Mouse (Mus musculus) mammary gland, adult 2 months (tissue): Measurements from ENCODE around the gene Ndufa13. TPM values are rescaled to one million over a fixed set of nuclear protein-coding genes. Genes with fewer than 3 reads are reported as not detected.

Source experiments
- polyA plus RNA-seq: library from polyadenylated mRNA; depleted of rRNA; stranded (reverse); fragments of >200 nt; gene quantifications from 2 replicates; pipeline ENCODE4 v1.2.3, GENCODE M21; 2012; ENCODE audit warnings: low replicate concordance; rRNA removed

The Ndufa13 gene
- polyA plus RNA-seq, result 129 and 145 TPM in 2 replicates

DNA sequence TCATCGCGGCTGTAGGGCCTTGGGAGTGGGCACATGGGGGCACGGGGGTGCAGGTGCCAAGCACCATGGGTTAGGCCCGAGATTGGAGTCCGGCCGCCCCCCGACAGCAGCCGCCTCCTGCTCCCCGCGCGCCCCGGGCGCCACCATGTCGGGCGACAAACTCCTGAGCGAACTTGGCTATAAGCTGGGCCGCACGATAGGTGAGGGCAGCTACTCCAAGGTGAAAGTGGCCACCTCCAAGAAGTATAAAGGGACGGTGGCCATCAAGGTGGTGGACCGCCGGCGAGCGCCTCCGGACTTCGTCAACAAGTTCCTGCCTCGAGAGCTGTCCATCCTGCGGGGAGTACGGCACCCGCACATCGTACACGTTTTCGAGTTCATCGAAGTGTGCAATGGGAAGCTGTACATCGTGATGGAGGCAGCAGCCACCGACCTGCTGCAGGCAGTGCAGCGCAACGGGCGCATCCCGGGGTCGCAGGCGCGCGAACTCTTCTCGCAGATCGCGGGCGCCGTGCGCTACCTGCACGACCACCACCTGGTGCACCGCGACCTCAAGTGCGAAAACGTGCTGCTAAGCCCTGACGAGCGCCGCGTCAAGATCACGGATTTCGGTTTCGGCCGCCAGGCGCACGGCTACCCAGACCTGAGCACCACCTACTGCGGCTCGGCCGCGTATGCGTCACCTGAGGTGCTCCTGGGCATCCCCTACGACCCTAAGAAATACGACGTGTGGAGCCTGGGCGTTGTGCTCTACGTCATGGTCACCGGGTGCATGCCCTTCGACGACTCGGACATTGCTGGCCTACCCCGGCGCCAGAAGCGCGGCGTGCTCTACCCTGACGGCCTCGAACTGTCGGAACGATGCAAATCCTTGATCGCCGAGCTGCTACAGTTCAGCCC lies at the start of gene Ndufa13, which contains the start of the genes Tssk6 and Yjefn3:
TSS of gene Ndufa13 (minus strand) at position 396 of the 900 bp plus-strand sequence.
TSS of gene Tssk6 (plus strand) at position 22 of the 900 bp plus-strand sequence.
TSS of gene Yjefn3 (minus strand) at position 550 of the 900 bp plus-strand sequence.

DNA sequence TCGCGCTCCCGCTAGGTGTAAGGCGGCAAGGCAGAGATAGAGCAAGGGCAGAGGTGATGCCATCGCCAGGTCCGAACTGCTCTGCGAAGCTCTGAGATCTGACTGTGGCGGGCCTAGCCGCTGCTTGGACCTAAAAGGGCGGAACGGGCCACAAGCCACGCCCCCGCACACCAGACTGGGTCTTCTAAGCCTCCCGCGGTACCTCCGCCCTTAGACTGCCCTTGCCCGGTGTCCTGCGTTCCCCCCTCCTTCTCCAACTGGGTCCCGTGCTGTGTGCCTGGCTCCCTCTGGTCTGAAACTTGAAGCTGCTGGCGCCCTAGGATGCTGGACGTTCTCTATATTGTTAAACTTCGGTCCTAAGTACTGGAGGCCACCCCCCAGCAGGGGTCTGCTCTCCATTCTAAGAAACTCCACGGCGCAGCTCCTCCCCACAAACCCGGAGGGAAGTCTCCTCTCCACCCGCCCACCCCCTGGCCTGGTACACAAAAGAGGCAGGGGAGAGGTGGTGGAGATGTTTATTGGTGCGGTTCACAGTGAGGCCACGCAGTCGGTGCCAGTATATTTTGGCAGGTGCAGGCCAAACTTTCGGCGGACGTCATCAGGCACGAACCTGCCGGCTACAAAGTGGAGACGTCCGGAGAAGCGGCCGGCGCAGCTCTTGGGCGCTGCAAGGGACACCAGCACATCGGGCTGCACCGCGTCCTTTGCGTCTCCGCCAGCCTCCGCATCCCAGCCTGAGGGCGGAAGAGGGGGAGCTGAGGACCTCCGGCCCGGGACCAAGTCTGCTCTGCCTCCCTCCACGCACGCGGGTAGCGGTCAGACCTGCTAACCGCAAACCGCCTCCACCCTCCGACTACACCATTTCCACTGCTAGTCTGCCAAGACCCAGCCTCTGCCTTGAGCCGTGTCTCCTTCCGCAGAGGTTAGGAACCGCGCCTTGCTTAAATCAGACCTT lies 14.8 kb downstream of the Ndufa13 start, which contains the start of gene Cilp2:
TSS of gene Cilp2 (minus strand) at position 399 of the 955 bp plus-strand sequence.

Other genes with a start within 250 kb of the Ndufa13 start
- 0.47 and 1.5 TPM in 2 replicates for gene Zfp964, start 248.1 kb downstream of the Ndufa13 start, polyA plus RNA-seq
- gene Zfp869, start 191.8 kb downstream of the Ndufa13 start, polyA plus RNA-seq, result 1.5 and 4.1 TPM in 2 replicates
- 1.3 and 3.4 TPM in 2 replicates for gene Zfp963, start 152.6 kb downstream of the Ndufa13 start, polyA plus RNA-seq
- gene Gm20422, start 127.7 kb downstream of the Ndufa13 start, polyA plus RNA-seq, result not detected in 2 replicates
- gene Atp13a1, start 111.4 kb downstream of the Ndufa13 start, polyA plus RNA-seq, result 77.1 and 111 TPM in 2 replicates
- gene Zfp866, start 111.4 kb downstream of the Ndufa13 start, polyA plus RNA-seq, result 8.3 and 14.9 TPM in 2 replicates
- gene Gmip, start 93.9 kb downstream of the Ndufa13 start, polyA plus RNA-seq, result 73.6 and 132 TPM in 2 replicates
- gene Lpar2, start 80.1 kb downstream of the Ndufa13 start, polyA plus RNA-seq, result 3.2 and 4.7 TPM in 2 replicates
- 1.9 and 4.0 TPM in 2 replicates for gene Pbx4, start 70.1 kb downstream of the Ndufa13 start, polyA plus RNA-seq
- gene Cilp2, start 14.9 kb downstream of the Ndufa13 start, polyA plus RNA-seq, result 0.17 and 0.31 TPM in 2 replicates
- gene Tssk6, start 374 bp downstream of the Ndufa13 start, polyA plus RNA-seq, result 1.0 and 2.1 TPM in 2 replicates
- 6.6 and 13.7 TPM in 2 replicates for gene Yjefn3, start 154 bp upstream of the Ndufa13 start, polyA plus RNA-seq
- gene Gatad2a, start 93.8 kb upstream of the Ndufa13 start, polyA plus RNA-seq, result 53.8 and 76.8 TPM in 2 replicates
- 88.8 and 102 TPM in 2 replicates for gene Mau2, start 140.2 kb upstream of the Ndufa13 start, polyA plus RNA-seq
- gene Sugp1, start 140.3 kb upstream of the Ndufa13 start, polyA plus RNA-seq, result 8.4 and 9.6 TPM in 2 replicates
- gene Tm6sf2, start 170.4 kb upstream of the Ndufa13 start, polyA plus RNA-seq, result 2.8 and 3.8 TPM in 2 replicates
- gene Hapln4, start 180.9 kb upstream of the Ndufa13 start, polyA plus RNA-seq, result 0.31 and 0.65 TPM in 2 replicates
- 0.36 and 0.73 TPM in 2 replicates for gene Ncan, start 218.3 kb upstream of the Ndufa13 start, polyA plus RNA-seq
- gene Nr2c2ap, start 228.8 kb upstream of the Ndufa13 start, polyA plus RNA-seq, result 11.8 and 12.8 TPM in 2 replicates
- 27.4 and 34.3 TPM in 2 replicates for gene Rfxank, start 236.6 kb upstream of the Ndufa13 start, polyA plus RNA-seq
- gene Borcs8, start 236.9 kb upstream of the Ndufa13 start, polyA plus RNA-seq, result 98.4 and 104 TPM in 2 replicates
- 0.29 and 3.7 TPM in 2 replicates for gene Mef2b, start 237.2 kb upstream of the Ndufa13 start, polyA plus RNA-seq